In the genomic region with DNA sequence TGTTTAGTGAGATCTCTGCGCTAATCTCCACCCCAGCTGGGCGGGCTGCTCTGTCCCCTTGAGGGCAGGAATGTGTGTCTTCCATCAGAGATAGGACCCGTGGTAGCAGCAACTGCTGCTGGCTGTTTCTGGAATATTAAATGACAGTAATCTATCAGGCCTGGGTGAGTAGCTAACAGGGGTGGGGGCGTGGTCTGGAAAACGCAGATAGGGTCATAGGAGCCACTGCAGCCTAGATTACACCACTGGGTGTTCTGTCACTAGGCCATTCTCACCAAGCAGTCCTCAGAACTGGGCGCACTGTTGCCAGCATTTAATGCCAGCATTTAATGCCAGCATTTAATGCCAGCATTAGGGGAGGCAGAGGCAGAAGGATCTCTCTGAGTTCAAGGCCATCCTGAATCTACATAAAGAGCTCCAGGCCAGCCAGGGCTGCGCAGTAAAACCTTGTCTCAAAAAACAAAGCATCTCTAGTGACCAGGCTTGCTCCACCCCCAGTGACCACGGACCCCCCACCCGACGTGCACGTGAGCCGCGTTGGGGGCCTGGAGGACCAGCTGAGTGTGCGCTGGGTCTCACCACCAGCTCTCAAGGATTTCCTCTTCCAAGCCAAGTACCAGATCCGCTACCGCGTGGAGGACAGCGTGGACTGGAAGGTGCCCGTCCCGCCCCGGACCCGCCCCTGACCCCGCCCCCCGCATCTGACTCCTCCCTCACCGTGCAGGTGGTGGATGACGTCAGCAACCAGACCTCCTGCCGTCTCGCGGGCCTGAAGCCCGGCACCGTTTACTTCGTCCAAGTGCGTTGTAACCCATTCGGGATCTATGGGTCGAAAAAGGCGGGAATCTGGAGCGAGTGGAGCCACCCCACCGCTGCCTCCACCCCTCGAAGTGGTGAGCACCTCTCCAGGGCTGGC, we compare ENCODE assay signal across 1 mouse cellular context.
A peak's percentile ranks its signal among the peaks of the same experiment; 100 is the strongest.
TF ChIP-seq lines count a peak whose summit lies in the region.

No protein-coding gene starts in this region.

TF ChIP-seq in MEL, 35 proteins besides CTCF, POLR2A, EP300 and RAD21:
- TF ChIP-seq ZMIZ1 (IDR thresholded peaks at IDR 0.05; ENCODE audit: low read depth, low read length) (no peak), SIN3A (IDR thresholded peaks at IDR 0.05; ENCODE audit: low read length) (peak; percentile 43), TAL1 (IDR thresholded peaks at IDR 0.05; ENCODE audit: low read length) (no peak; the same call in 1 of the 2 replicates), RCOR1 (IDR thresholded peaks at IDR 0.05; ENCODE audit: low read depth, low read length) (no peak), MXI1 (IDR thresholded peaks at IDR 0.05; ENCODE audit: low read depth, low read length) (peak; percentile 67; the same call in 1 of the 2 replicates), GATA1 (IDR thresholded peaks at IDR 0.05; ENCODE audit: low read depth, low read length) (no peak; the same call in 1 of the 2 replicates), TBP (IDR thresholded peaks at IDR 0.05; ENCODE audit: low read depth, low read length) (0 out of 2 replicates have a peak, but pooled peaks have one; percentile 20), TCF12 (IDR thresholded peaks at IDR 0.05; ENCODE audit: low read depth, low read length) (0 out of 2 replicates have a peak, but pooled peaks have one; percentile 19), POLR2AphosphoS2 (IDR thresholded peaks at IDR 0.05; ENCODE audit: low read length) (no peak), HCFC1 (IDR thresholded peaks at IDR 0.05; ENCODE audit: low read depth, low read length) (no peak), NRF1 (IDR thresholded peaks at IDR 0.05; ENCODE audit: insufficient read depth, low read depth, low read length, poor library complexity, severe bottlenecking) (no peak), BHLHE40 (IDR thresholded peaks at IDR 0.05; ENCODE audit: borderline replicate concordance, low read depth, low read length) (peak; percentile 75; the same call in 1 of the 2 replicates), MAX (IDR thresholded peaks at IDR 0.05; ENCODE audit: low read length) (peak; percentile 39), NELFE (IDR thresholded peaks at IDR 0.05; ENCODE audit: low read depth, low read length) (no peak; the same call in 1 of the 2 replicates), ETS1 (IDR thresholded peaks at IDR 0.05; ENCODE audit: low read depth, low read length) (0 out of 2 replicates have a peak, but pooled peaks have one; percentile 30), MYB (IDR thresholded peaks at IDR 0.05; ENCODE audit: low read depth, low read length) (no peak), MYC (IDR thresholded peaks at IDR 0.05; ENCODE audit: low read depth, low read length) (0 out of 2 replicates have a peak, but pooled peaks have one; percentile 36), UBTF (IDR thresholded peaks at IDR 0.05; ENCODE audit: borderline replicate concordance, insufficient read depth, low read depth, low read length) (no peak), KAT2A (conservative IDR thresholded peaks at IDR 0.05; ENCODE audit: low read depth, low read length) (no peak)
TF ChIP-seq in MEL: peak in this region for 8.
